Mouse (Mus musculus) CH12.LX (cell line): ENCODE data around the gene Ncoa3. TPM values are rescaled to one million over a fixed set of nuclear protein-coding genes. Genes with fewer than 3 reads are reported as not detected.

Experiments used
- DNase-seq: peaks from one replicate; pipeline ENCODE4 v3.0.0-alpha.2; 2013; ENCODE audit errors: extremely low read depth
- H3K27ac ChIP-seq: 2 replicates; pipeline ENCODE4 v1.5.1; 2012; ENCODE audit warnings: low read depth, mild to moderate bottlenecking, control low read depth, moderate library complexity; ENCODE audit not compliant: insufficient read depth
- H3K27me3 ChIP-seq: replicated peaks from 2 replicates; pipeline ENCODE3; 2012; ENCODE audit warnings: inconsistent platforms
- H3K36me3 ChIP-seq, 2 experiments: replicated peaks in 1 of 2; 2 replicates each; pipeline versions ENCODE3 to v1.6.1; 2012; ENCODE audit warnings: inconsistent platforms in 1 of 2, low read length in 1 of 2, mild to moderate bottlenecking in 1 of 2, mixed read lengths in 1 of 2, moderate library complexity in 1 of 2; ENCODE audit not compliant: control insufficient read depth in 1 of 2, insufficient read depth in 1 of 2
- H3K4me1 ChIP-seq, 2 experiments: 2 replicates each; pipeline ENCODE4 v1.6.1; 2012; ENCODE audit warnings: inconsistent platforms in 1 of 2, moderate library complexity in 1 of 2; ENCODE audit not compliant: insufficient read depth in 2 of 2, control insufficient read depth in 1 of 2
- H3K4me2 ChIP-seq: 2 replicates; pipeline ENCODE4 v1.6.1; 2012; ENCODE audit warnings: low read depth, mild to moderate bottlenecking, control low read depth; ENCODE audit not compliant: poor library complexity, insufficient read depth, severe bottlenecking
- H3K4me3 ChIP-seq, 3 experiments: fragments of 150-350 bp in 1 of 3; sonication (generic) in 1 of 3; replicated peaks in 1 of 3; 2 replicates each; pipeline versions ENCODE3 to v1.5.1; 2011 to 2012; ENCODE audit warnings: low read depth in 2 of 3, low read length in 2 of 3, mild to moderate bottlenecking in 2 of 3, moderate library complexity in 2 of 3, control low read depth in 1 of 3, improper control_type of control experiment in 1 of 3, inconsistent platforms in 1 of 3, mixed read lengths in 1 of 3; ENCODE audit not compliant: poor library complexity in 1 of 3
- H3K79me2 ChIP-seq: replicated peaks from 2 replicates; pipeline ENCODE4 v1.6.1; 2012; ENCODE audit warnings: mild to moderate bottlenecking, moderate library complexity; ENCODE audit not compliant: control insufficient read depth, poor library complexity, insufficient read depth, severe bottlenecking; ENCODE audit errors: extremely low read depth
- H3K9ac ChIP-seq: 2 replicates; pipeline ENCODE4 v1.6.1; 2012; ENCODE audit warnings: low read depth, mild to moderate bottlenecking, control low read depth, moderate library complexity; ENCODE audit not compliant: insufficient read depth
- H3K9me3 ChIP-seq: replicated peaks from 2 replicates; pipeline ENCODE3; 2012; ENCODE audit warnings: low read length, inconsistent platforms, mixed read lengths
- BHLHE40 ChIP-seq: IDR thresholded peaks from 2 replicates; pipeline ENCODE4 v1.6.1; 2011; ENCODE audit warnings: mild to moderate bottlenecking, low read depth, low read length, improper control_type of control experiment
- CHD2 ChIP-seq: IDR thresholded peaks from 2 replicates; pipeline ENCODE4 v1.6.1; 2011; ENCODE audit warnings: low read length, improper control_type of control experiment
- CTCF ChIP-seq, 2 experiments: IDR thresholded peaks in 1 of 2; conservative IDR thresholded peaks in 1 of 2; 2 replicates each; pipeline ENCODE4 v1.5.1; 2011 to 2012; ENCODE audit warnings: low read depth in 2 of 2, low read length in 2 of 2, improper control_type of control experiment in 1 of 2, inconsistent platforms in 1 of 2, mild to moderate bottlenecking in 1 of 2, moderate library complexity in 1 of 2
- EP300 ChIP-seq: IDR thresholded peaks from 2 replicates; pipeline ENCODE4 v1.6.1; 2011; ENCODE audit warnings: low read length, improper control_type of control experiment
- ETS1 ChIP-seq: conservative IDR thresholded peaks from 2 replicates; pipeline ENCODE4 v1.6.1; 2012; ENCODE audit warnings: low read depth, mild to moderate bottlenecking, inconsistent platforms, low read length, improper control_type of control experiment, moderate library complexity
- IRF4 ChIP-seq: IDR thresholded peaks from 2 replicates; pipeline ENCODE4 v1.6.1; 2014; ENCODE audit warnings: low read depth, mild to moderate bottlenecking, inconsistent platforms, low read length, improper control_type of control experiment
- JUND ChIP-seq: conservative IDR thresholded peaks from 2 replicates; pipeline ENCODE4 v1.6.1; 2011; ENCODE audit warnings: low read depth, low read length, improper control_type of control experiment
- KAT2A ChIP-seq: IDR thresholded peaks from 2 replicates; pipeline ENCODE4 v1.6.1; 2012; ENCODE audit warnings: low read length, improper control_type of control experiment, inconsistent platforms; ENCODE audit not compliant: insufficient replicate concordance
- MAFK ChIP-seq: IDR thresholded peaks from 2 replicates; pipeline ENCODE4 v1.6.1; 2011; ENCODE audit warnings: low read length, improper control_type of control experiment; ENCODE audit not compliant: insufficient replicate concordance
- POLR2A ChIP-seq: IDR thresholded peaks from 2 replicates; pipeline ENCODE4 v1.6.1; 2011; ENCODE audit warnings: low read depth, mild to moderate bottlenecking, improper control_type of control experiment, low read length
- SIN3A ChIP-seq: IDR thresholded peaks from 2 replicates; pipeline ENCODE4 v1.6.1; 2012; ENCODE audit warnings: low read length, improper control_type of control experiment, inconsistent platforms
- TBP ChIP-seq: conservative IDR thresholded peaks from 2 replicates; pipeline ENCODE4 v1.6.1; 2011; ENCODE audit warnings: low read depth, low read length, improper control_type of control experiment
- TCF12 ChIP-seq: IDR thresholded peaks from 2 replicates; pipeline ENCODE4 v1.6.1; 2014; ENCODE audit warnings: low read depth, mild to moderate bottlenecking, inconsistent platforms, low read length, improper control_type of control experiment
- USF1 ChIP-seq: IDR thresholded peaks from 2 replicates; pipeline ENCODE4 v1.6.1; 2014; ENCODE audit warnings: low read depth, mild to moderate bottlenecking, inconsistent platforms, low read length, improper control_type of control experiment
- ZKSCAN1 ChIP-seq: IDR thresholded peaks from 2 replicates; pipeline ENCODE4 v1.6.1; 2012; ENCODE audit warnings: low read depth, inconsistent platforms, low read length, improper control_type of control experiment, borderline replicate concordance
- ZMIZ1 ChIP-seq: IDR thresholded peaks from 2 replicates; pipeline ENCODE4 v1.6.1; 2012; ENCODE audit warnings: low read depth, mild to moderate bottlenecking, inconsistent platforms, low read length, improper control_type of control experiment
- ZNF384 ChIP-seq: IDR thresholded peaks from 2 replicates; pipeline ENCODE4 v1.6.1; 2012; ENCODE audit warnings: low read depth, low read length, improper control_type of control experiment, inconsistent platforms
- dilution Hi-C: fragments of 300-500 bp; cut with MboI; formaldehyde crosslinking; loops from 2 replicates; pipeline ENCODE4 v1.14.3; 2020; ENCODE audit warnings: low sequenced_read_pairs; ENCODE audit not compliant: extremely low pct_unique_long_range_greater_than_20kb, extremely low pct_ligation_motif_present
- in situ Hi-C: fragments of 300-500 bp; cut with MboI; formaldehyde crosslinking; loops from 3 replicates; pipeline ENCODE4 v1.14.3; 2019; ENCODE audit warnings: low sequenced_read_pairs, low pct_ligation_motif_present, low pct_unique_long_range_greater_than_20kb, mixed read lengths
- polyA plus RNA-seq: library from polyadenylated mRNA; unstranded; fragments of >175 nt; gene quantifications from 2 replicates; pipeline ENCODE4 v1.2.1, GENCODE M21; 2012; ENCODE audit warnings: low read depth; ENCODE audit not compliant: insufficient read length
- total RNA-seq, 2 experiments: library from RNA; depleted of rRNA; stranded (reverse); fragments of 300-350 nt in 1 of 2; fragments of >200 nt in 1 of 2; gene quantifications; 2 replicates each; pipeline ENCODE4 v1.2.3; 2012 to 2014

The Ncoa3 gene
- total and polyA plus RNA-seq, 3 experiments = 13.4 to 21.9 (median 17.1) TPM

DNA sequence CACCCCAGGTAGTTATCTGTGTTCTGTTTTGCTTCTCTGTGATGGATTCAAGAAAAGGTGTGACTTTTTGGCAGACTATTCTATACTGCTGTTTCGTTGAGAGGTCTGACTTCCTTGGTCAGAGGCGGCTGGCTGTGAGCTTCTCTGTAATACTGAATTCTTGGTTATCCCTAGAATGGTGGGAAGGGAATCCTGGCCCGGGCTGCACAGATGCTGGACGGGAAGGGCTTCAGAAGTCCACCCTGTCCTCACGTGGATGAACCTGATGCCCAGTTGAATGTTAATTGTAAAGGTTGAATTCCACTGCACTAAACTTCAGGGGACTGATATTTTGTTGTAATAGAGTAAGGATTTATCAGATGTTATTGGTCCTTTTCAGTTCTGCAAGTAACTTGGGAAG is 7.4 kb downstream of the Ncoa3 start:
- dilution Hi-C loops (no loop called here), in situ Hi-C loops (no loop called here)
- Histone ChIP-seq H3K9ac (no peak overlapping the region; the same call in 1 of the 2 replicates), H3K4me1 (peaks cover 0 to 80% of the 10 kb centered on the region in 2 experiments; a peak in 3 of 4 replicates), H3K9me3 (no peaks in the 10 kb centered on the region), H3K27ac (no peak overlapping the region), H3K79me2 (peaks cover 78% of the 10 kb centered on the region), H3K4me2 (no peak overlapping the region), H3K27me3 (no peaks in the 10 kb centered on the region), H3K36me3 (peaks cover 0 to 2% of the 10 kb centered on the region in 2 experiments), H3K4me3 (no peak overlapping the region)
- no peak for TF ChIP-seq IRF4
- no peak for TF ChIP-seq TCF12
- TF ChIP-seq CHD2 = no peak
- TF ChIP-seq ZKSCAN1 = no peak
- TF ChIP-seq TBP = no peak
- TF ChIP-seq KAT2A = no peak
- no peak for TF ChIP-seq CTCF (conservative IDR thresholded peaks at IDR 0.05 in 1 of 2, IDR thresholded peaks at IDR 0.05 in 1 of 2; ENCODE audit: low read depth in 2 of 2, low read length in 2 of 2)
- TF ChIP-seq MAFK = no peak
- TF ChIP-seq POLR2A = no peak
- no peak for TF ChIP-seq ZMIZ1
- no peak for TF ChIP-seq SIN3A
- TF ChIP-seq EP300 = no peak
- no peak for TF ChIP-seq USF1
- DNase-seq = no peak

DNA sequence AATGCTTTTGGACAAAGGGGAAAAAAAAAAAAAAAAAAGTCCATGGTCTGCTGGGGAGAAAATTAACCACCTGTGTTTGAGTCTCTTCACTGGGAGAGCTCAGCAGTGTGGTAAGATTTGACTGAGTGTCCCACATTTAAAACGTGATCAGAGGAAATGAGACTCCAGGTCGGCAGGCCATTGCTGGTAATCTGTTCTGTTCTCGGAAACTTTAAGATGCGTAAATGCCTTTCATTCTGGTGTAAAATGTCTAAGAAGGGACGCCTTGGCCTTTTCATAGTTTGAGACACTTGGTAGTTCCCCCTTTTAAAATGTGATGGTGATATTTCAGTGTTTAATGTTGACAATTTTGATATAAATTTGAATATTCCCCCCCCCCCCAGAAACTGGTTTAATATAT is 7.8 kb downstream of the Ncoa3 start:
- peaks cover 80% of the 10 kb centered on the region for H3K79me2 ChIP-seq
- no peak overlapping the region for H3K27ac ChIP-seq
- TF ChIP-seq MAFK (no peak), ETS1 (peak; percentile 33; the same call in 1 of the 2 replicates), EP300 (peak; percentile 44; the same call in 1 of the 2 replicates), JUND (no peak), BHLHE40 (peak; percentile 88), ZNF384 (peak; percentile 79)
- H3K9ac ChIP-seq = no peak overlapping the region; the same call in 1 of the 2 replicates
- H3K9me3 ChIP-seq = no peaks in the 10 kb centered on the region
- in situ Hi-C loops = no loop called here
- H3K27me3 ChIP-seq = no peaks in the 10 kb centered on the region
- peaks cover 0 to 77% of the 10 kb centered on the region in 2 experiments; a peak in 3 of 4 replicates for H3K4me1 ChIP-seq
- H3K4me3 ChIP-seq = no peak overlapping the region
- DNase-seq = no peak
- dilution Hi-C loops = no loop called here
- peaks cover 0 to 2% of the 10 kb centered on the region in 2 experiments for H3K36me3 ChIP-seq
- H3K4me2 ChIP-seq = peak overlapping the region; percentile 52
